Mouse (Mus musculus) midbrain, embryonic 13.5 days (tissue): ENCODE results near the gene Scn4a. TPM values are rescaled to one million over a fixed set of nuclear protein-coding genes. Genes with fewer than 3 reads are reported as not detected.

Experiments
- polyA plus RNA-seq: library from polyadenylated mRNA; unstranded; fragments of >200 nt; fragmentation: Nextera tagmentation; extraction: Ambion mirVana; gene quantifications from 2 replicates; pipeline ENCODE4 v1.2.1, GENCODE M21; 2015

Scn4a gene
- polyA plus RNA-seq, 1 experiment from 2014 or later, result 0.05 TPM

Other genes starting within 250 kb of the Scn4a start
- 1.7 TPM in 1 of 2 replicates, not detected in the other for gene Gm10840, start 192.4 kb downstream of the Scn4a start, polyA plus RNA-seq
- 211 TPM in 2 replicates for gene Limd2, start 192.4 kb downstream of the Scn4a start, polyA plus RNA-seq
- gene Strada, start 151.1 kb downstream of the Scn4a start, polyA plus RNA-seq, result 33.8 and 36.9 TPM in 2 replicates
- 96.2 and 101 TPM in 2 replicates for gene Ccdc47, start 136.9 kb downstream of the Scn4a start, polyA plus RNA-seq
- gene Ddx42, start 136.4 kb downstream of the Scn4a start, polyA plus RNA-seq, result 101 and 105 TPM in 2 replicates
- gene Ftsj3, start 97.2 kb downstream of the Scn4a start, polyA plus RNA-seq, result 39.3 and 40.3 TPM in 2 replicates
- gene Psmc5, start 97.1 kb downstream of the Scn4a start, polyA plus RNA-seq, result 324 and 341 TPM in 2 replicates
- gene Smarcd2, start 80.3 kb downstream of the Scn4a start, polyA plus RNA-seq, result 10.8 and 11.4 TPM in 2 replicates
- 0.16 and 0.18 TPM in 2 replicates for gene Tcam1, start 76.6 kb downstream of the Scn4a start, polyA plus RNA-seq
- gene Gh, start 51.4 kb downstream of the Scn4a start, polyA plus RNA-seq, result not detected in 2 replicates
- gene Cd79b, start 38.5 kb downstream of the Scn4a start, polyA plus RNA-seq, result 0.50 and 0.66 TPM in 2 replicates
- not detected in 2 replicates for gene Prr29, start 12.2 kb upstream of the Scn4a start, polyA plus RNA-seq
- 8.5 and 10.7 TPM in 2 replicates for gene Icam2, start 34.8 kb upstream of the Scn4a start, polyA plus RNA-seq
- 6.5 and 6.7 TPM in 2 replicates for gene Ern1, start 134.6 kb upstream of the Scn4a start, polyA plus RNA-seq